Mouse (Mus musculus): ENCODE measurements around the gene Ticam1. TPM values are rescaled to one million over a fixed set of nuclear protein-coding genes. Genes with fewer than 3 reads are reported as not detected.
A peak's percentile ranks its signal among the peaks of the same experiment; 100 is the strongest.

Ticam1 gene
- total RNA-seq, 2 experiments from 2014 or later, result 6.6 to 6.8 TPM

- DNase-seq, result peak; percentile 98
These were observed 14.0 kb upstream of the Ticam1 start for GRCm38 (mm10) chr17:56290388-56291170.

GRCm38 (mm10) chr17:56289371-56290331 is 13.1 kb upstream of the Ticam1 start:
- peak; percentile 50 for DNase-seq

GRCm38 (mm10) chr17:56288866-56289265 is 12.3 kb upstream of the Ticam1 start:
- no peak for DNase-seq

- no peak for DNase-seq
These were observed 11.2 kb upstream of the Ticam1 start for GRCm38 (mm10) chr17:56287830-56288229.

GRCm38 (mm10) chr17:56285995-56286394 is 9.4 kb upstream of the Ticam1 start:
- no peak for DNase-seq

GRCm38 (mm10) chr17:56283316-56283715 is 6.7 kb upstream of the Ticam1 start:
- DNase-seq, result no peak

GRCm38 (mm10) chr17:56282802-56283201 is 6.2 kb upstream of the Ticam1 start:
- DNase-seq, result no peak

GRCm38 (mm10) chr17:56281193-56281592 is 4.6 kb upstream of the Ticam1 start:
- DNase-seq, result no peak

GRCm38 (mm10) chr17:56279481-56280155 is 3.0 kb upstream of the Ticam1 start:
- peak; percentile 43 for DNase-seq

GRCm38 (mm10) chr17:56278340-56278739 is 1.8 kb upstream of the Ticam1 start:
- no peak for DNase-seq

GRCm38 (mm10) chr17:56277567-56277893 is 944 bp upstream of the Ticam1 start:
- DNase-seq, result no peak

GRCm38 (mm10) chr17:56275842-56276480 is 625 bp downstream of the Ticam1 start:
- no peak for DNase-seq

GRCm38 (mm10) chr17:56273986-56274385 is 2.6 kb downstream of the Ticam1 start:
- no peak for DNase-seq

- no peak for DNase-seq
These were observed 3.1 kb downstream of the Ticam1 start for GRCm38 (mm10) chr17:56273482-56273881.

GRCm38 (mm10) chr17:56272644-56273043 is 3.9 kb downstream of the Ticam1 start:
- no peak for DNase-seq

GRCm38 (mm10) chr17:56271609-56272253 is 4.9 kb downstream of the Ticam1 start:
- DNase-seq, result no peak

GRCm38 (mm10) chr17:56269741-56270140 is 6.8 kb downstream of the Ticam1 start:
- no peak for DNase-seq

GRCm38 (mm10) chr17:56269153-56269630 is 7.4 kb downstream of the Ticam1 start:
- DNase-seq, result no peak

- no peak for DNase-seq
These were observed 10.3 kb downstream of the Ticam1 start for GRCm38 (mm10) chr17:56266271-56266670.

GRCm38 (mm10) chr17:56265869-56266268 is 10.7 kb downstream of the Ticam1 start:
- DNase-seq, result no peak

- no peak for DNase-seq
These were observed 11.6 kb downstream of the Ticam1 start for GRCm38 (mm10) chr17:56265011-56265410.
